ENCODE assay signal across 36 mouse cellular contexts in the genomic region with DNA sequence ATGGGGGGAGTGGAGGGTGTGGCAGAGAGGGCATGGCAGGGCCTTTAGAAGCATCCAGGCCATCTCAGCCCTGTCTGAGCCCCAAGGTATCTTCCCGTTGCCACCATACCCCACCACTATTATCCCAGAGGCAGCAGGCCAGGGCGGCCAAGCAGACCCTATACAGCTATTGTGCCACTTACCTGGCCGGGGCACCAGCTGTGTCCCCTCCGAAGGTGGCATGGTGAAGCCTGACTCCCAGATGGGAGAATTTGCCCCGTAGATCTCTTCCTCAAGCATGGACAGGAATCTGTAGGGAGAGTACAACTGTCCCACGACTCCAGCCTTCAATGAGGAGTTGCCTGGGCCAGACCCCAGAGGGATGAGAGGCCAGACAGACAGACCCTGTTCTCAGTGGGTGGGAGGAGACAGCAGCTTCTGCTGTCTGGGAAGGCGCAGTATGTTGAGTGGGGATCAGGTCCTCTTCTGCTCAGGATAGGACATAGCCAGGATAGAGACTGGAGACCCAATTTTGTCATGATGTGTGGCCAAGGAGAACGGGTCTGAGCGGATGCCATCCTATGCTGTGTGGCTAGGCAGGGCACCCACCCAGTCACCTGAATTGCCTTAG. TPM values are rescaled to one million over a fixed set of nuclear protein-coding genes. Genes with fewer than 3 reads are reported as not detected.
"Had no signal": no experiment of that assay in that cellular context is flagged by ENCODE, and none has a peak within 500 bp of the region (broad histone marks: within the 10 kb centered on the region; RNA-seq: fewer than 3 reads in every experiment).

No protein-coding gene starts in this region.

- H3K27me3 ChIP-seq: embryonic facial prominence, embryonic 12.5 days; embryonic facial prominence, embryonic 13.5 days; embryonic facial prominence, embryonic 15.5 days; forebrain, embryonic 12.5 days; forebrain, embryonic 13.5 days; forebrain, embryonic 15.5 days had no signal

- ATAC-seq: forebrain, embryonic 13.5 days; forebrain, embryonic 14.5 days; forebrain, embryonic 15.5 days; forebrain, embryonic 16.5 days; forebrain, postnatal 0 days had no signal

- DNase-seq: cerebellum, adult 2 months; cerebellum, adult 8-10 months; cerebellum, adult 9-10 months; cerebellum, postnatal 10 days; cerebellum, postnatal 14 days; cerebellum, postnatal 25 days; cerebellum, postnatal 36 days; embryo, embryonic 11 days; forebrain, postnatal 0 days; gastrocnemius, adult 2 months; gastrocnemius, postnatal 10 days; gastrocnemius, postnatal 14 days; gastrocnemius, postnatal 25 days; gastrocnemius, postnatal 36 days; heart, adult 18-20 months; heart, adult 2 months had no signal

- H3K4me2 ChIP-seq: embryonic facial prominence, embryonic 12.5 days; embryonic facial prominence, embryonic 13.5 days; embryonic facial prominence, embryonic 15.5 days; forebrain, embryonic 12.5 days; forebrain, embryonic 13.5 days; forebrain, embryonic 15.5 days had no signal

- H3K9me3 ChIP-seq: embryonic facial prominence, embryonic 10.5 days; embryonic facial prominence, embryonic 12.5 days; embryonic facial prominence, embryonic 13.5 days; embryonic facial prominence, embryonic 15.5 days; forebrain, embryonic 10.5 days; forebrain, embryonic 12.5 days; forebrain, embryonic 13.5 days; forebrain, embryonic 15.5 days had no signal

- H3K9ac ChIP-seq: embryonic facial prominence, embryonic 12.5 days; embryonic facial prominence, embryonic 13.5 days; embryonic facial prominence, embryonic 15.5 days; forebrain, embryonic 12.5 days; forebrain, embryonic 13.5 days; forebrain, embryonic 15.5 days; forebrain, postnatal 0 days had no signal

- H3K27ac ChIP-seq: embryonic facial prominence, embryonic 10.5 days; embryonic facial prominence, embryonic 12.5 days; embryonic facial prominence, embryonic 13.5 days; embryonic facial prominence, embryonic 15.5 days; forebrain, embryonic 10.5 days; forebrain, embryonic 12.5 days; forebrain, embryonic 13.5 days; forebrain, embryonic 15.5 days; gastrocnemius, adult 2 months; heart, adult 2 months had no signal

- H3K4me3 ChIP-seq: embryonic facial prominence, embryonic 10.5 days; embryonic facial prominence, embryonic 12.5 days; embryonic facial prominence, embryonic 13.5 days; embryonic facial prominence, embryonic 15.5 days; erythroblast, embryonic 14.5 days; forebrain, embryonic 10.5 days; forebrain, embryonic 12.5 days; forebrain, embryonic 13.5 days; forebrain, embryonic 15.5 days; gastrocnemius, adult 2 months; heart, adult 2 months had no signal

RNA-seq across cellular contexts. Expression of gene Hspb9, which starts 4.3 kb away (rescaled TPM):
- total RNA-seq: common myeloid progenitor, adult 5-6 weeks; forebrain, postnatal 0 days; gastrocnemius, adult 18-20 months; gastrocnemius, adult 2 months; gastrocnemius, adult 8-10 months; gastrocnemius, postnatal 10 days; gastrocnemius, postnatal 14 days; gastrocnemius, postnatal 25 days; gastrocnemius, postnatal 36 days; gastrocnemius, postnatal 4 days; granulocyte monocyte progenitor cell, adult 5-6 weeks; heart, adult 18-20 months; heart, adult 2 months had no signal
- polyA plus RNA-seq: cerebellum, adult 2 months; embryonic facial prominence, embryonic 11.5 days; embryonic facial prominence, embryonic 12.5 days; embryonic facial prominence, embryonic 13.5 days; embryonic facial prominence, embryonic 14.5 days; embryonic facial prominence, embryonic 15.5 days; erythroblast, embryonic 14.5 days; forebrain, embryonic 13.5 days; forebrain, embryonic 14.5 days; forebrain, embryonic 16.5 days; frontal cortex, adult 2 months had no signal

RNA-seq across cellular contexts. Expression of gene Zfp385c, which starts 17.1 kb away (rescaled TPM):
- total RNA-seq: common myeloid progenitor, adult 5-6 weeks; granulocyte monocyte progenitor cell, adult 5-6 weeks had no signal
- polyA plus RNA-seq: erythroblast, embryonic 14.5 days; forebrain, embryonic 11.5 days; forebrain, embryonic 14.5 days had no signal
